Mouse (Mus musculus) gastrocnemius, adult 2 months (tissue): ENCODE measurements around the gene Ctxn2. TPM values are rescaled to one million over a fixed set of nuclear protein-coding genes. Genes with fewer than 3 reads are reported as not detected.
"Not testable (repeated sequence)": the region's sequence is repeated elsewhere in the genome, so short reads cannot be mapped to it uniquely, and the experiment has no call there.

Experiments
- DNase-seq: peaks from one replicate; pipeline ENCODE4 v3.0.0; 2022
- H3K27ac ChIP-seq: fragments of 200-600 bp; 2 replicates; pipeline ENCODE4 v1.8.1; 2022; ENCODE audit warnings: mild to moderate bottlenecking
- H3K4me3 ChIP-seq: fragments of 200-600 bp; 2 replicates; pipeline ENCODE4 v1.8.1; 2022; ENCODE audit warnings: mild to moderate bottlenecking, moderate library complexity
- CTCF ChIP-seq: fragments of 200-600 bp; IDR thresholded peaks from 2 replicates; pipeline ENCODE4 v1.8.1; 2022; ENCODE audit warnings: antibody characterized with exemption, mild to moderate bottlenecking, moderate library complexity
- intact Hi-C: fragments of 180-260 bp; cut with DNase I; formaldehyde crosslinking; loops from one replicate; pipeline ENCODE4 v1.15.1; 2025
- long read RNA-seq, 2 experiments: library from polyadenylated mRNA; stranded (forward); transcript quantifications; one replicate each; pipeline ENCODE4 v2.0.0; 2021
- total RNA-seq, 2 experiments: library from RNA; stranded (reverse); gene quantifications; 2 replicates each; pipeline ENCODE4 v1.2.3; 2021

The Ctxn2 gene
- total RNA-seq: not detected
- long read RNA-seq, experiment 1: 0 reads
- long read RNA-seq, experiment 2: 0 reads

GRCm38 (mm10) chr2:125135903-125136811 is at the start of gene Ctxn2:
Gene Ctxn2, plus strand, starts transcription at chr2:125136692.
- intact Hi-C loops: no loop called here
- TF ChIP-seq CTCF: no peak
- H3K4me3 ChIP-seq: no peak within 1 kb of the TSS
- DNase-seq: peak; percentile 72
- H3K27ac ChIP-seq: no peak within 1 kb of the TSS

DNA sequence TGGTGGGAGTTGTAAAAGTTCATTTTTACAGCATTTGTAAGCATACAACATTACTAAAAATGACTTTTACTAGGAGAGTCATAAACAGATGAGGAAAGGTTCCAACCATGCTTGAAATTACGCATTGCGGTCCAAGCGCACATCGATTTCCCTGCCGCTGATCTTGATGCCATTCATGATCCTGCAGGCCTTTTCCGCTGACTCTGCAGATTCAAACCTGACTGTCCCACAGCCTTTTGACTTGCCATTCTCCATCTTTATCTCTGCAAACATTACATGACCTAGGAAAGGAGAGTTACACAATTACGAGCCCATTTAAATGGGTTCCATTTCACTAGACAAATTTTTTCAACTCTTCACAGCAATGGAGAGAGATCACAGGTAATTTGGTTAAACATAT is 47.7 kb upstream of the Ctxn2 start:
- no peak for DNase-seq
- intact Hi-C loops: no loop called here
- Histone ChIP-seq H3K4me3 (no peak overlapping the region), H3K27ac (no peak overlapping the region)
- no peak for TF ChIP-seq CTCF

- intact Hi-C loops, H3K4me3 ChIP-seq, H3K27ac ChIP-seq, DNase-seq: not testable (repeated sequence)
- TF ChIP-seq CTCF: peak; percentile 2; the same call in 1 of the 2 replicates
Measured at GRCm38 (mm10) chr2:125092123-125092522, 44.4 kb upstream of the Ctxn2 start.

DNA sequence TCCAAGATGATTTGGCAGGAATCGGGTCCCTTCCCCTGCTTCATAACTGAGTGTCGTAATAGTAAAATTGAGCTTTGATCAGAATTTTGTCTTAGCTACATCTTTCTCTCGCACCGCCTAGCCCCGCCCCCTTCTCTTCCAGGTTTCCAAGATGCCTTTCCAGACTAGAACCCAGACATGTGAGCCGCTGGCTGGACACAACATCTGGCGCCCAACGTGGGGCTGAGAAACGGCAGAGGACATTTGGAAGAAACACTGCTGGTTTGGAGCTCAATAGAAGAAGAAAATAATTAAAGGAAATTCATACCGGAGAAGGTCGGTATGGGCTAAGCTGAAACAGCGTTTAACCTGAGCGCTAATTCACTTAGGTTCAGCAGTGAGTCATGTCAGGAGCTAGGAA is 32.0 kb upstream of the Ctxn2 start:
- DNase-seq, H3K27ac ChIP-seq, intact Hi-C loops, H3K4me3 ChIP-seq: not testable (repeated sequence)

GRCm38 (mm10) chr2:125106536-125106935 is 30.0 kb upstream of the Ctxn2 start:
- DNase-seq, H3K27ac ChIP-seq, H3K4me3 ChIP-seq, intact Hi-C loops: not testable (repeated sequence)

DNA sequence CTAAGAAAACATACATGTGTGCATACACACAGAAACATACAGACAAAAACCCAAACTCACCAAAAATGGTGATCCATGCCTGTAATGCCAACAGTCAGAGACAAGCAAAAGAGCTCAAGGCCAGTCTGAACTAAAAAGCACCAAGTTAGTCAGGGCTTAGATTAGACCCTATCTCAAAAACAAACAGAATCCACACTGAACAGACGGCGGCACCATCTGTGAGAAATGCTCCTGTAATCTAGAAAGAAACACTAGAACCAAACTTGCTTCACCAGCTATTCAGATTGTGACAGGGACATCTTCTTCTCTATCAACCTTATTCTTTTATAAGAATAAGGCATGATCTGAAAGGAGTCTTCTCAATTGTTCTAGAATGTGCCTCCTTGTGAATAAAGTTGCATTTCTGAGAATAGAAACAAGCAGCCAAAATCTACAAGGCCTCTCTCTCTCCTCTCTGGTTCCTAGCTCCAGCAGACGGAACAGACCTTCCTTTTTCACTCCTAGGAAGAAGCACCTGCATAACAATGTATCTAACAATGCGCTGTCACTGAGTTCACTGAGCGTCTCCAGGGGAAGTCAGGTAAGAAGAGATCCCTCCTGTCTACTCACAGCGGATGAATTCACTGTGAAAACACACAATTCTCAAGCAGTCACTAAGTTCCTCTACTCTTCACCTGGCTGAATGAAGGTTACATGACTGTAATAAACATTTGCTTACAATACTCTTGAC is 16.9 kb upstream of the Ctxn2 start:
- Histone ChIP-seq H3K27ac (no peak overlapping the region), H3K4me3 (no peak overlapping the region)
- no peak for DNase-seq
- intact Hi-C loops: no loop called here
- no peak for TF ChIP-seq CTCF

DNA sequence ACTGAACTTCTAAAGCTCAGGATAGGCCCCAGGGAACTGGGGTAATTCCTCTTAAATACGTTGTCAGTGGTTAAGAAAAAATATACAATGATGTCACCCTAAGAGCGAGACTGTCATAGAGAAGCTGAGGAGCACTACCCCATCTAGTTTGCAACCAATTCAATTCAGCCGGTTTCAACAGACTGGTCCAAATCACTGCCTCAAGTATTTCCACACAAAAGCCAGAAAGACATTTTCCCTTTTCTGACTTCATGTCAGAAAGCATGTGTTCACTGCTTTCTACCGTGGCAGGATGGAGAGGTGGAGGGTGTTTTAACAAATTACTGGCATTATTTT is 14.2 kb upstream of the Ctxn2 start:
- no peak overlapping the region for H3K27ac ChIP-seq
- intact Hi-C loops: no loop called here
- TF ChIP-seq CTCF: no peak

DNA sequence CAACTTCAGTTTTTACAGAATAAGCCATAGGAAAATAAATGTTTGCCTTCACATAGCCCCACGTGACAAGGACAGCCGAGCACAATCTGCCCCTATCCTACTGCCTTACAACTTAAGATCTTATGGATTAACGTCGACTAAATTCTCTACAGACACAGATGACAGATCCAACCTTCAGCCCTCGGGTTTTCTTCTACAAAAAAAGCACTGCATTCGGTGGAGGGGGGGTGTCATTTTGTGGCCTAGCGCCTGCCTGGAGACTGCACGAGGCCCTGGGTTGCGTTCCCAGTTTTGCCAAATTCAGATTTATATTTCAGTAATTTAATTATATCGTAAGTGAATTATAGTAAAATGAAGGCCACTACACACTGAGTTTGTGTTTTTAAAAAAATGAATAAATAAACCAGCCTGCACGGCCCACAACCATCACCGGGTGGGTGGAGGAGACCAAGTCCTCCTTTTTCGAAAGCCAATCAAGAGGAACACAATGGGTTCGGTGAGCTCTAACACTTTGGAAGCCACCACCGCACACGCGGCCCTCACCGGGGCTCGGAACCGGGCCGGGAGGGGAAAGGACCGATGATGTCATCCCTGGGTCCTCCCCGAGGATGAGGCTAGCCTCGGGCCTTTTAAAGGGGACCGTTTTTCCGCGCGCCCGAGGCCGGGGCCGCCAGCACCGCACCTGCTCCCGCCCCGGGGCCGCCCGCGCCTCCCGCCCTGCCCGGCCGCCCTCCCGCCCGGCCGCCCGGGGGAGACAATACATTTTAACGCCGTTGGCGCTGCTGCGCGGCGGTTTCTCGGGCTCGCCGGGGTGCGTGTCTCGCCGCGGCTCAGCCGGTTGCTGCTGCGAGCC is 13.6 kb upstream of the Ctxn2 start:
- intact Hi-C loops: no loop called here
- peak overlapping the region; percentile 73 for H3K27ac ChIP-seq
- peak overlapping the region; percentile 78 for H3K4me3 ChIP-seq
- no peak for TF ChIP-seq CTCF
- DNase-seq: peak; percentile 57

More for the DNA sequence above, 14.2 kb upstream of the Ctxn2 start:
- H3K4me3 ChIP-seq: peak overlapping the region; percentile 78
- DNase-seq: no peak

DNA sequence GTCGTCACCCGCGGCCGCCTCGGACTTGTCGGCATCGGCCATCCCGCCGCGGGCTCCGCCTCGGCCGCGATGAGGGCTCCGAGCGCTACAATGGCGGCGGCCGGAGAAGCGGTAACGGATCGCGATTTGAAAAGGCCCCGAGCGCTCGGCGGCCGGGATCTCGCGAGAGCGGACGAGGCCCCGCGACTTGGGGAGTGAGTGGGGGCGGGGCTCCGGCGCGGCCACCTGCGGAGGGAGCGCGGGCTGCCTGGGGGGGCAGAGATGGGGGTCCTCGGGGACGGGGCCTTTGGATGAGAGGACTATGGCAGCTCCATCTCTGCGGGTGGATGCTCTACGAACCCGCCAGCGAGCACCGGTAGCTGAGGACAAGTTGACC is 13.0 kb upstream of the Ctxn2 start, which contains the start of gene Myef2:
Gene Myef2 (minus strand): TSS at position 185 of the 376 bp plus-strand sequence.
- peak; percentile 86 for DNase-seq
- H3K27ac ChIP-seq: peak within 1 kb of the TSS; percentile 73
- intact Hi-C loops: no loop called here
- H3K4me3 ChIP-seq: peak within 1 kb of the TSS; percentile 78
- no peak for TF ChIP-seq CTCF

- DNase-seq: no peak
- Histone ChIP-seq H3K4me3 (no peak overlapping the region), H3K27ac (no peak overlapping the region)
- TF ChIP-seq CTCF: no peak
- intact Hi-C loops: no loop called here
Measured at GRCm38 (mm10) chr2:125125824-125126223, 10.7 kb upstream of the Ctxn2 start.

DNA sequence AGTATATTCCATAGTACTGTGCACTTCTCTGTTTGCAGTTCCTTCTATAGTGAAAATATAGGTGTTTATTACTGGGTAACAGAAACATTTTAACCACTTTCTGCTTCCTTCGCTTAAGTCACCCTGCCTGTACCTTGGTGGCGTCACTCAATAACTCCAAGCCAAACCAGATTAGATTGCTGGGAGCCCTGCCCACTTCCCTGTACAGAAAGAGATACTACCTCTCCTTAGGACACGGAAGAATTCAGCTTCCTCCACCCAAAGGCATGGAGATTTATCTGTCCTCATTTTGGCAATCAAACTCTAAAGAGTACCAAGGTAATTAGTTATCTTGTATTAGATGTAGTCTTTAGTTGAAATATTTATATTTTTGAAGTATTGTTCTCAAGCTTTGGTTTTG is 9.7 kb upstream of the Ctxn2 start:
- intact Hi-C loops: no loop called here
- TF ChIP-seq CTCF: no peak
- H3K4me3 ChIP-seq: no peak overlapping the region
- H3K27ac ChIP-seq: no peak overlapping the region
- no peak for DNase-seq

DNA sequence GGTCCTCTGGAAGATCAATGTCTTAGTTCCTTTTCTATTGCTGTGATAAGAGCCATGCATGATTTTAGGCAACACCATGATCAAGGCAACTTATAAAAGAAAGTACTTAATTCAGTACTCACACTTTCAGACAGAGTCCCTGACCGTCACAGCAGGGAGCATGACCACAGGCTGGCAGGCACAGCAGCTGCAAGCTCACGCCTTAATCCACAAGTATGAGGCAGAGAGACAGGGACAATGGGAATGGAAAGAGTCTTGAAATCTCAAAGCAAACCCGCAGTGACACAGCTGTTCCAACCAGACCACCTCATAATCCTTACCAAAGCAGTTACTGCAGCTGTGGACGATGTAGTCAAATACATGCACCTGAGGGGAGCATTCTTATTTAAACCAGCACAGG is 2.4 kb upstream of the Ctxn2 start:
- DNase-seq: no peak
- no peak for TF ChIP-seq CTCF
- intact Hi-C loops: no loop called here
- H3K4me3 ChIP-seq: no peak overlapping the region
- H3K27ac ChIP-seq: no peak overlapping the region
